Mouse (Mus musculus): ENCODE measurements around the gene Tlcd2. TPM values are rescaled to one million over a fixed set of nuclear protein-coding genes. Genes with fewer than 3 reads are reported as not detected.

Tlcd2 gene
- 2.0 TPM for polyA plus RNA-seq (2015; fragmentation: Illumina TruSeq; extraction: RNeasy Lipid Tissue Mini Kit (QIAGEN cat#74804); ENCODE audit: insufficient read depth, low read depth, low replicate concordance)

DNA sequence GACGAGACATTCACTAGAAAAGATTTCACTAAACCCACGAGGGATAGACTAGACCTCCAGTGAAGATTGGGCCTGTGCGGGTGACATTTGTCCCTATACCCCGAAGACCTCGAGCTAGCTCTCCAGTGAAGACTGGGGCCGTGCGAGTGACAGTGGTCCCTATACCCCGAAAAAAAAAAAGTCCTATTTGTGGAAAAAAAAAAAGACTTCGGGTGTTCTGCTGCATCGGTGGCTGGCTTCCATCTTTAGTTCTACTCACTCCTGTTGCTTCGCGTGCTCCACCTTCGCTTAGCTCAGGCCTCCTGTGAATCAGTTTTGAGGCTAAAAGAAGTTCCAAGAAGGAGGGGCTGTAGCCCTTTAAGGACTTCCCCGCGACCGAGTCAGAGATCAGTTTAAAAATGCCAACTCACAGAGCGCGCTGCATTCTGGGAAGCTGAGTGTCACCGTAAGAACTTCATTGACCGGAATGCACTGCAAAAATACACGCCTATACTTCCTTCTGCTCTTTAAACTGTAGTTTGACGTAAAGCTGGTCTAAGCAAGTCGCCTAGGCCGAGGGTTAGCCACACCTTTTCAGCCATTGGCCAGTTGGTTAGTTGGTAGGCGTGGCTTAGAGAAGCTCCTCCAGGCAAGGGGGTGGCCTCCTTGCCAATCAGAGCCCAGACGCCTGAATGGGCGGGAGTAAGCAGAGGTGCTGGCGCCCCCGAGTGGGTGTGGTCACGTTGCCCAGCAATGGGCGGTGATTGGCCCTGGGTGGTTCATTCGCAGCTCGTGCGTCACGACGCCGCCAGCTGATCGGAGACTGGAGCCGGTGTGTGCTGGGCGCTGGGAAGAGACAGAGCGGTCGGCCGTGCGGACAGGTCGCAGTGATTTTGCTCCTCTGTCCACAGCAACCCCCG, at the start of gene Tlcd2:
Gene Tlcd2 (plus strand): TSS at position 872 of the 899 bp plus-strand sequence.

GRCm38 (mm10) chr11:75422013-75422792, 39.3 kb upstream of the Tlcd2 start, which contains the start of gene Serpinf1:
Gene Serpinf1, minus strand, starts transcription at chr11:75422701.

DNA sequence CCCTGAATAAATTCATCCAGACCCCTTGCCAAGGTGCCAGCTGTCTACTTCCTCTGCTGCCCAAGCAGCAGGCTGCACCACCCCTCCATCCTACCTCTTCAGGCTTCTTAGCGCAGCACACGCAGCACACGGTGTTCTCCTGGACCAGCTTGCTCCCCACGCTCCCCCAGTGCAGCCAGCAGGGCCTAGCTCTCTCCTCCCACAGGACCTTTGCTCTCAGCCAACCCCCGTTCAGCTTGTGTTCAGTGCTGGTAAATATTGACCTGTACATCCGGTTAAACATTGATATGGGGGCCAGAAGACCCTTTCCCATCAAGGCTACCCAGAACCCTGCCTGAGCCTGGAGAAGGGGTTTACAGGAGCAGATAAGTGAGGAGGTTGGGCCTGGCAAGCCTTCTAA, 22.2 kb upstream of the Tlcd2 start, which contains the start of gene Serpinf2:
Gene Serpinf2 (minus strand): TSS at position 229 of the 400 bp plus-strand sequence.

DNA sequence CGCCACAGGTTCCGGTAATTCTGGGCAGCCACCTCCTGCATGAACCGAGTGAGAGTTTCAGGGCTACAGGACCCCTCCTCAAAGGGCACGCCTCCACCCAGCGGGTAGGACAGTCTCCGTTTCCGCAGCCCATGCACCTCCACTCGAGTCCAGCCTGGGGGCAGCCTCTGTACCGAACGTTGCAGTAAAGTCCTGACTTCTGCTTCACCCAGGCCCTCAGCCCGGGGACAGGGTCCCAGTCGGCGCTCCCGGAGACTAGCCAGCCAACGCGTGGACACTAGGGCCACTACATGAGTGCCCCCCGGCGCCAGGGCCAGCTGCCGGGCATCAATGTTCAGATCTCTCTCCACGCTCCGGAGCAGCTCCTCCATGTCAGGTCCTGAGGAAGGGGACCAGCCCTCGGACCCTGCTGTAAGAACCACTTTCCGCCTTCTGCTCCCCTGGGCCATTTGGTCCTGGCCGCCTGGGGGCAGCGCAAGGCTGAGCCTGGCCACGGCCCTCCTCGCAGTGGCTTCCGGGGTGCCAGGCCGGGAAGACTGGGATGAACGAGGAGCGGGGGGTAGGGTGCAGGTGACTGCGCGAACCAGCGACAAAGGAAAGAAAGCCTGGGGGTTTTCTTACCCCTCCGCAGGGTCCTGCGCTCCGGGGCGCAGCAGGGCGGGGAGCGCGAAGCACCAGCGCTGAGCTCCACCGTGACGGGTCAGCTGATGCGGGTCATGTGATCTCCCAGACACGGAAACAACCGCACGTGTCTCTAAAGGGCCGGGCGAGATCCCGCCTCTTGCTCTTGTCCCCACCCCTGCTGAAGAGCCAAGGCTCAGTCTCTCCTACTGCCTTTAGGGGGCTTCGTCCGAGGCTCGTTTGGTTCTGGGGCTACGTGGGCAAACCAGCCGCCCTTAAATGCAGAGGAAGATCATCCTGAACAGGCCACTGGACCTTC, 7.3 kb upstream of the Tlcd2 start, which contains the start of gene Wdr81:
Gene Wdr81 (minus strand): TSS at position 727 of the 940 bp plus-strand sequence.

DNA sequence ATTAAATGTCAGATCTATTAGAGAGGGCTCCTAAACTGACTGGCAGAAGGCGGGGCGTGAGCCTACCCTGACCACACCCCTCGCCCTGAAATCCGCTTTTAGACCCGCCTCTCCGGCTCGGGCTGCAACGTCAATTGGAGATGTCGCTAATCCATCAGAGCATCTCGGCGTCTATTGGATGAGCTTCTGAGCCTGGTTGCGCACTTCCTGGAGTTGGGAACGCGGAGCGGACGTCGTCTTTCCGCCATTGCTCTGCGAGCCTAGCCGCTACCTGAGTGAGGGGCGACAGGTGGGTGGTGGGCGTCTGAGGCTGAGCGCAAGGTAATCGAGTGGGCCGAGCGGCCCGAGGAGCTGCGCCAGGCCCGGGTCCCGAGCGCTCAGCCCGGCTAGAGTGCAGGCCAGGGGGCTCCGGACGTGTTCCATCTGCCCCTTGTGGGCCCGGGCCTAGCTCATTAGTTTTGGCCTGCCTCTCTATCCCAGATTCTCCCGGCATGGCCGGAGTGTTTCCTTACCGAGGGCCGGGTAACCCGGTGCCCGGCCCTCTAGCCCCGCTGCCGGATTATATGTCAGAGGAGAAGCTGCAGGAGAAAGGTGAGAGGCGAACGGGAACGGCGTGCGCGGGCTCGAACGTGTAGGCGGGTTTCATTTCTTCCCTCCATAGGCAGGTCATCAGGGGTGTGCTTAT, 25.2 kb downstream of the Tlcd2 start, which contains the start of gene Prpf8:
Gene Prpf8 (plus strand): TSS at position 216 of the 685 bp plus-strand sequence.

DNA sequence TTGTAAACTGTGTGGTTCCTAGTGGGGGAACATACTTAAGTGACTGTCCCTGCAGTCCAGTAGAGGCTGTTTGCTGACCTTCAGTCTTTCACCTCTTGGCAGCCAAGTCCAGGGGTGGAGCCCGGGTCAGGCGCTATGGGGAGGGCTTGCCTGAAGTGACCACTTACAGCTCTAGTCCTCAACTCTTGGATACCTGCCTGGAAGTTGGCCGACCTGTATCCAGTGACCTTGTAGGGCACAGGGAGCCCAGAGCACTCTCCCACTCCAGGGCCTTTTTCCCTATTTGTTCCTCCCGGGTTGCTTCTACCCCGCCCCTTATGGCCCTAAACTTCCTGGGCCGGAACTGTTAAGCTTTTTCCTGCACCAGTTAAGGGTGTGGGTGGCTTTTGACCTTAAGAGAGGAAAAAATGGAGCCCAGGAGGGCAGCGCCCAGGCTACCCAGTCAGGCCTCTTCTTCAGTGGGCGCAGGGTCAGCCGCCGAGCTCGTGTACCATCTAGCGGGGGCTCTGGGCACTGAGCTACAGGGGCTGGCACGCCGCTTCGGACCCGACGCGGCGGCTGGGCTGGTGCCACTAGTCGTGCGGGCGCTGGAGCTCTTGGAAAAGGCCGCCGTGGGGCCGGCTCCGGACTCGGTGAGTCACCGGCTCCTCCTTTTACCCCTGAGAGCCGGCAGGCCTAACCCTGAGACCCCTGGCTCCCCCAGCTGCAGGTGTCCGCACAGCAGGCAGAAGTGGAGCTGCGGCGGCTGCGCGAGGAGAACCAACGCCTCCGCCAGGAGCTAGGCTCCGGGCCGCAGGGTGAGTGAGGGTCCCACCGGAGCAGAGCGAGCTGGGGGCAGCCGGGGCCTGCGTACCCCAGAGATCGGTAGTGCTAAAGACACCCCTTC, 48.5 kb downstream of the Tlcd2 start, which contains the start of gene Rilp:
Gene Rilp (plus strand): TSS at position 354 of the 886 bp plus-strand sequence.

GRCm38 (mm10) chr11:75513336-75513735, 51.8 kb downstream of the Tlcd2 start, which contains the start of gene Scarf1:
Gene Scarf1, plus strand, starts transcription at chr11:75513540.

Other genes starting within 250 kb of the Tlcd2 start
- 5.0 TPM for gene Rpa1, start 113.4 kb upstream of the Tlcd2 start, polyA plus RNA-seq (2015; fragmentation: Illumina TruSeq; extraction: RNeasy Lipid Tissue Mini Kit (QIAGEN cat#74804); ENCODE audit: insufficient read depth, low read depth, low replicate concordance)
- gene Smyd4, start 113.3 kb upstream of the Tlcd2 start, polyA plus RNA-seq (2015; fragmentation: Illumina TruSeq; extraction: RNeasy Lipid Tissue Mini Kit (QIAGEN cat#74804); ENCODE audit: insufficient read depth, low read depth, low replicate concordance) = 1.5 TPM
- gene Serpinf1, start 39.0 kb upstream of the Tlcd2 start, polyA plus RNA-seq (2015; fragmentation: Illumina TruSeq; extraction: RNeasy Lipid Tissue Mini Kit (QIAGEN cat#74804); ENCODE audit: insufficient read depth, low read depth, low replicate concordance) = 27.5 TPM
- 0.37 TPM for gene Serpinf2, start 22.1 kb upstream of the Tlcd2 start, polyA plus RNA-seq (2015; fragmentation: Illumina TruSeq; extraction: RNeasy Lipid Tissue Mini Kit (QIAGEN cat#74804); ENCODE audit: insufficient read depth, low read depth, low replicate concordance)
- gene Wdr81, start 7.0 kb upstream of the Tlcd2 start, polyA plus RNA-seq (2015; fragmentation: Illumina TruSeq; extraction: RNeasy Lipid Tissue Mini Kit (QIAGEN cat#74804); ENCODE audit: insufficient read depth, low read depth, low replicate concordance) = 5.2 TPM
- gene Prpf8, start 25.1 kb downstream of the Tlcd2 start, polyA plus RNA-seq (2015; fragmentation: Illumina TruSeq; extraction: RNeasy Lipid Tissue Mini Kit (QIAGEN cat#74804); ENCODE audit: insufficient read depth, low read depth, low replicate concordance) = 17.1 TPM
- 2.5 TPM for gene Rilp, start 48.4 kb downstream of the Tlcd2 start, polyA plus RNA-seq (2015; fragmentation: Illumina TruSeq; extraction: RNeasy Lipid Tissue Mini Kit (QIAGEN cat#74804); ENCODE audit: insufficient read depth, low read depth, low replicate concordance)
- gene Scarf1, start 51.8 kb downstream of the Tlcd2 start, polyA plus RNA-seq (2015; fragmentation: Illumina TruSeq; extraction: RNeasy Lipid Tissue Mini Kit (QIAGEN cat#74804); ENCODE audit: insufficient read depth, low read depth, low replicate concordance) = 5.9 TPM
- 5.1 TPM for gene Slc43a2, start 70.0 kb downstream of the Tlcd2 start, polyA plus RNA-seq (2015; fragmentation: Illumina TruSeq; extraction: RNeasy Lipid Tissue Mini Kit (QIAGEN cat#74804); ENCODE audit: insufficient read depth, low read depth, low replicate concordance)
- 16.2 TPM for gene Pitpna, start 126.4 kb downstream of the Tlcd2 start, polyA plus RNA-seq (2015; fragmentation: Illumina TruSeq; extraction: RNeasy Lipid Tissue Mini Kit (QIAGEN cat#74804); ENCODE audit: insufficient read depth, low read depth, low replicate concordance)
- gene Inpp5k, start 169.3 kb downstream of the Tlcd2 start, polyA plus RNA-seq (2015; fragmentation: Illumina TruSeq; extraction: RNeasy Lipid Tissue Mini Kit (QIAGEN cat#74804); ENCODE audit: insufficient read depth, low read depth, low replicate concordance) = 16.0 TPM
- gene Myo1c, start 188.8 kb downstream of the Tlcd2 start, polyA plus RNA-seq (2015; fragmentation: Illumina TruSeq; extraction: RNeasy Lipid Tissue Mini Kit (QIAGEN cat#74804); ENCODE audit: insufficient read depth, low read depth, low replicate concordance) = 28.2 TPM
- 16.0 TPM for gene Crk, start 217.5 kb downstream of the Tlcd2 start, polyA plus RNA-seq (2015; fragmentation: Illumina TruSeq; extraction: RNeasy Lipid Tissue Mini Kit (QIAGEN cat#74804); ENCODE audit: insufficient read depth, low read depth, low replicate concordance)

All from pancreas, adult 10 weeks (tissue).